21 mouse cellular contexts compared by ENCODE assay signal in the genomic region with DNA sequence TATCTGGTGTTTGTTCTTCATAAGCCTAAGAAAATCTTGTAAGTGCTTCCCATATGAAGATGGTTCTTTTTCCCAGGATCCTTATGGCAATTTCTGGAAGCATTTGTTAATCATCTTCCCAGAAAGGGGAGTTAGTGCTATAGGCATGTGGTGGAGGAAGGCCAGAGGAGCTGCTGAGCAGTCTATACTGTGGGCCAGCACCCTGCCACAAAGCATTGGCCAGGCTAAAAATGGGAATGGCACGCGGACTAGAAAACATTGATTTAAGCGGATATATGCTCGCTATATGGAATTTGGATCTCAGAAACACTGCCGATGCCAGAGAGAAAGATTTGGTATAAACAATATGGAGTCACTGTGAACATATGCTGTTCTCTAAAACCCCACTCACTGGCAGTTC.
DNase-seq lines count a peak whose midpoint lies in the region; ATAC-seq and TF ChIP-seq lines count a peak whose summit lies in the region.
"Had no signal": no experiment of that assay in that cellular context is flagged by ENCODE, and none has a peak within 500 bp of the region (broad histone marks: within the 10 kb centered on the region; RNA-seq: fewer than 3 reads in every experiment).

No protein-coding gene starts in this region.

- no peaks in the 10 kb centered on the region for H3K4me1 ChIP-seq in forebrain, embryonic 14.5 days (ENCODE audit: control insufficient read depth, insufficient read depth, low read length)
- H3K4me1 ChIP-seq in forebrain, embryonic 12.5 days = no peaks in the 10 kb centered on the region
- H3K4me1 ChIP-seq in forebrain, embryonic 16.5 days (replicated peaks; ENCODE audit: control insufficient read depth, insufficient read depth, low read length) = no peaks in the 10 kb centered on the region
- H3K4me1 ChIP-seq: embryonic facial prominence, embryonic 13.5 days; embryonic facial prominence, embryonic 15.5 days had no signal

- peak; percentile 25 for DNase-seq in forebrain, embryonic 14.5 days (ENCODE audit: low spot score)
- peak; percentile 26 to 47 for DNase-seq in right cerebral cortex, postnatal 10 days (ENCODE audit: low spot score in 2 of 2)
- DNase-seq in right cerebral cortex, adult 18-20 months = no peak
- peak; percentile 61 for DNase-seq in brain, embryonic 14.5 days (ENCODE audit: low read depth)
- no peak for DNase-seq in adrenal gland, adult 8-10 months
- DNase-seq in heart, postnatal 36 days = no peak
- DNase-seq: adrenal gland, adult 2 months; adrenal gland, postnatal 14 days; adrenal gland, postnatal 36 days; cerebellum, adult 11 months; cerebellum, adult 18-20 months; cerebellum, adult 8-10 months; cerebellum, adult 9-11 months; cerebellum, postnatal 14 days; cerebellum, postnatal 36 days; embryo, embryonic 11 days had no signal

- no peaks in the 10 kb centered on the region for H3K27me3 ChIP-seq in forebrain, embryonic 14.5 days (replicated peaks; ENCODE audit: control insufficient read depth, insufficient read depth, low read length)
- no peaks in the 10 kb centered on the region for H3K27me3 ChIP-seq in forebrain, embryonic 12.5 days
- no peaks in the 10 kb centered on the region for H3K27me3 ChIP-seq in forebrain, embryonic 16.5 days (replicated peaks; ENCODE audit: control insufficient read depth, insufficient read depth, low read length)
- H3K27me3 ChIP-seq: embryonic facial prominence, embryonic 13.5 days; embryonic facial prominence, embryonic 15.5 days had no signal

- H3K4me2 ChIP-seq in forebrain, embryonic 14.5 days (ENCODE audit: low read length) = no peak overlapping the region
- no peak overlapping the region for H3K4me2 ChIP-seq in forebrain, embryonic 12.5 days
- no peak overlapping the region for H3K4me2 ChIP-seq in forebrain, embryonic 16.5 days (ENCODE audit: low read length)
- H3K4me2 ChIP-seq: embryonic facial prominence, embryonic 13.5 days; embryonic facial prominence, embryonic 15.5 days had no signal

- H3K9me3 ChIP-seq in forebrain, embryonic 14.5 days (replicated peaks; ENCODE audit: control insufficient read depth, low read length) = no peaks in the 10 kb centered on the region
- H3K9me3 ChIP-seq in forebrain, embryonic 12.5 days = no peaks in the 10 kb centered on the region
- no peaks in the 10 kb centered on the region for H3K9me3 ChIP-seq in forebrain, embryonic 16.5 days (ENCODE audit: control insufficient read depth, low read length)
- H3K9me3 ChIP-seq: embryonic facial prominence, embryonic 13.5 days; embryonic facial prominence, embryonic 15.5 days had no signal

- no peak for TF ChIP-seq POLR2A in brain, embryonic 14.5 days (IDR thresholded peaks at IDR 0.05; ENCODE audit: borderline replicate concordance, extremely low read depth, insufficient read depth, insufficient read length, poor library complexity, severe bottlenecking)

- peak; percentile 26; the same call in 1 of the 2 replicates for ATAC-seq in forebrain, embryonic 14.5 days
- no peak for ATAC-seq in forebrain, embryonic 12.5 days (ENCODE audit: low FRiP score)
- ATAC-seq in forebrain, embryonic 16.5 days = peak; percentile 89

- H3K9ac ChIP-seq in forebrain, embryonic 14.5 days (ENCODE audit: low read length) = no peak overlapping the region
- H3K9ac ChIP-seq in forebrain, embryonic 12.5 days = no peak overlapping the region
- no peak overlapping the region for H3K9ac ChIP-seq in forebrain, embryonic 16.5 days (replicated peaks; ENCODE audit: low read depth, low read length)
- H3K9ac ChIP-seq: embryonic facial prominence, embryonic 13.5 days; embryonic facial prominence, embryonic 15.5 days had no signal

- H3K36me3 ChIP-seq in forebrain, embryonic 14.5 days (ENCODE audit: control insufficient read depth, insufficient read depth, low read length) = no peaks in the 10 kb centered on the region
- no peaks in the 10 kb centered on the region for H3K36me3 ChIP-seq in forebrain, embryonic 12.5 days (replicated peaks)
- H3K36me3 ChIP-seq in forebrain, embryonic 16.5 days (ENCODE audit: control insufficient read depth, insufficient read depth) = no peaks in the 10 kb centered on the region
- H3K36me3 ChIP-seq: embryonic facial prominence, embryonic 13.5 days; embryonic facial prominence, embryonic 15.5 days had no signal

- H3K27ac ChIP-seq in forebrain, embryonic 14.5 days (ENCODE audit: low read depth, low read length) = no peak overlapping the region
- no peak overlapping the region for H3K27ac ChIP-seq in forebrain, embryonic 12.5 days
- H3K27ac ChIP-seq in forebrain, embryonic 16.5 days (ENCODE audit: low read length) = no peak overlapping the region
- H3K27ac ChIP-seq: embryonic facial prominence, embryonic 13.5 days; embryonic facial prominence, embryonic 15.5 days had no signal

- no peak overlapping the region for H3K4me3 ChIP-seq in forebrain, embryonic 14.5 days (ENCODE audit: low read depth, low read length)
- no peak overlapping the region for H3K4me3 ChIP-seq in forebrain, embryonic 12.5 days (replicated peaks)
- H3K4me3 ChIP-seq in forebrain, embryonic 16.5 days (replicated peaks; ENCODE audit: low read length) = no peak overlapping the region
- H3K4me3 ChIP-seq: embryonic facial prominence, embryonic 13.5 days; embryonic facial prominence, embryonic 15.5 days; erythroblast, embryonic 14.5 days had no signal

- 80% methylated on average over 5 of the region's 5 CpGs for WGBS in forebrain, embryonic 14.5 days
- WGBS in forebrain, embryonic 12.5 days = 96% methylated on average over 5 of the region's 5 CpGs
- 71% methylated on average over 5 of the region's 5 CpGs for WGBS in forebrain, embryonic 16.5 days

- no peak for TF ChIP-seq CTCF in brain, embryonic 14.5 days (IDR thresholded peaks at IDR 0.05; ENCODE audit: borderline replicate concordance, extremely low read depth, insufficient read depth, insufficient read length)

- intact Hi-C loops in heart, postnatal 36 days (cut with DNase I) = no loop called here

Comparison
In these comparisons a context has a peak if more than half of its experiments do, and no peak if none do; other contexts are left out.
1. DNase-seq: peak in forebrain, embryonic 14.5 days (single experiment), right cerebral cortex, postnatal 10 days (2 of 2) and brain, embryonic 14.5 days (single experiment); none in right cerebral cortex, adult 18-20 months (single experiment), adrenal gland, adult 8-10 months (single experiment) and heart, postnatal 36 days (0 of 2).